8 mouse cellular contexts compared by ENCODE assay signal in the genomic region with DNA sequence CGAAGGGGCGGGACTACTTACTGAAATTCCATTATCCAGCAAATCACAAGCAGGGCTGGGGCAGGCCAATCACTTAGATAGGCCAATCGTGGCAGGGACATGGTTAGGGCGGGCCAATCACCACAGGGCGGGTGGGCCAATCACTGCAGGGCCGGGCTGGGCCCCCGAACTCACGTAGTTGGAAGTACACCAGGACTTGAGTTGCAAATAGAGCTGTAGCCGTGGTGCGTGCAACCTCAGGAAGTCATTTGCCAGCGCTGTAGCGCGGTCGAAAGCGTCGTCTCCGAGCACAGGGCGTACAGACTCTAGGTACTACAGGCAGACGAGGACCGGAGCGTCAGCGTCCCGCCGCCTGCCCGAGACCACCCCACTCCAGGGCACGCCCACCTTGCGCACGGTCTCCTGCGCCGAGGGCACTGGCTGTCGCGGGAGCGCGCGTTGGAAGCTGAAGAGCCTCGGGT. TPM values are rescaled to one million over a fixed set of nuclear protein-coding genes. Genes with fewer than 3 reads are reported as not detected.
DNase-seq lines count a peak whose midpoint lies in the region; ATAC-seq and TF ChIP-seq lines count a peak whose summit lies in the region.

No protein-coding gene starts in this region.

- H3K27me3 ChIP-seq in heart, embryonic 11.5 days (ENCODE audit: control insufficient read depth, insufficient read depth, low read length): no peaks in the 10 kb centered on the region
- H3K27me3 ChIP-seq in kidney, embryonic 15.5 days: no peaks in the 10 kb centered on the region
- H3K27me3 ChIP-seq in liver, embryonic 12.5 days (replicated peaks): 0 out of 2 replicates have a peak, but pooled peaks cover 10% of the 10 kb centered on the region
- no peaks in the 10 kb centered on the region for H3K27me3 ChIP-seq in stomach, embryonic 14.5 days (ENCODE audit: control insufficient read depth, insufficient read depth, low read length)

- peak overlapping the region; percentile 71 for H3K9ac ChIP-seq in heart, embryonic 11.5 days (ENCODE audit: low read depth, low read length)
- peak overlapping the region; percentile 58 for H3K9ac ChIP-seq in kidney, embryonic 15.5 days
- H3K9ac ChIP-seq in liver, embryonic 12.5 days: peak overlapping the region; percentile 47
- peak overlapping the region; percentile 33; the same call in 1 of the 2 replicates for H3K9ac ChIP-seq in stomach, embryonic 14.5 days (replicated peaks; ENCODE audit: low read depth, low read length)

- TF ChIP-seq CTCF in embryonic fibroblast, embryonic 13.5 days (IDR thresholded peaks at IDR 0.05; ENCODE audit: borderline replicate concordance, insufficient read depth, low read length): no peak

- under 1% methylated on average over 36 of the region's 36 CpGs for WGBS in heart, embryonic 11.5 days (ENCODE audit: insufficient replicate concordance)
- under 1% methylated on average over 36 of the region's 36 CpGs for WGBS in kidney, embryonic 15.5 days
- under 1% methylated on average over 36 of the region's 36 CpGs for WGBS in liver, embryonic 12.5 days (ENCODE audit: insufficient replicate concordance)
- whole genome bisulfite sequencing in stomach, embryonic 14.5 days: under 1% methylated on average over 36 of the region's 36 CpGs

- no peaks in the 10 kb centered on the region for H3K9me3 ChIP-seq in heart, embryonic 11.5 days (replicated peaks; ENCODE audit: control insufficient read depth, low read length)
- H3K9me3 ChIP-seq in kidney, embryonic 15.5 days (replicated peaks): no peaks in the 10 kb centered on the region
- no peaks in the 10 kb centered on the region for H3K9me3 ChIP-seq in liver, embryonic 12.5 days (replicated peaks)
- H3K9me3 ChIP-seq in stomach, embryonic 14.5 days (ENCODE audit: control insufficient read depth, low read depth, low read length): no peaks in the 10 kb centered on the region

- peak overlapping the region; percentile 13 for H3K4me3 ChIP-seq in embryonic fibroblast, embryonic 13.5 days (ENCODE audit: insufficient read depth, low read length)
- peak overlapping the region; percentile 59 for H3K4me3 ChIP-seq in heart, embryonic 11.5 days (ENCODE audit: low read depth, low read length)
- peak overlapping the region; percentile 67 for H3K4me3 ChIP-seq in kidney, embryonic 15.5 days (replicated peaks)
- peak overlapping the region; percentile 55 for H3K4me3 ChIP-seq in liver, embryonic 12.5 days
- peak overlapping the region; percentile 45 for H3K4me3 ChIP-seq in stomach, embryonic 14.5 days (ENCODE audit: low read depth, low read length)

- peak; percentile 65 for TF ChIP-seq POLR2A in embryonic fibroblast, embryonic 13.5 days (IDR thresholded peaks at IDR 0.05; ENCODE audit: low read depth, low read length)

- H3K36me3 ChIP-seq in heart, embryonic 11.5 days (ENCODE audit: control insufficient read depth, insufficient read depth, low read length): no peaks in the 10 kb centered on the region; the same call in 1 of the 2 replicates
- peaks cover 11% of the 10 kb centered on the region for H3K36me3 ChIP-seq in kidney, embryonic 15.5 days
- H3K36me3 ChIP-seq in liver, embryonic 12.5 days: peaks cover 2% of the 10 kb centered on the region; the same call in 1 of the 2 replicates
- peaks cover 7% of the 10 kb centered on the region for H3K36me3 ChIP-seq in stomach, embryonic 14.5 days (ENCODE audit: control insufficient read depth, insufficient read depth, low read length)

- H3K4me1 ChIP-seq in embryonic fibroblast, embryonic 13.5 days (ENCODE audit: control insufficient read depth, insufficient read depth, low read length): peaks cover 6% of the 10 kb centered on the region
- peaks cover 9% of the 10 kb centered on the region; the same call in 1 of the 2 replicates for H3K4me1 ChIP-seq in heart, embryonic 11.5 days (ENCODE audit: control insufficient read depth, insufficient read depth, low read length)
- H3K4me1 ChIP-seq in kidney, embryonic 15.5 days: peaks cover 36% of the 10 kb centered on the region
- peaks cover 57% of the 10 kb centered on the region for H3K4me1 ChIP-seq in liver, embryonic 12.5 days
- peaks cover 11% of the 10 kb centered on the region for H3K4me1 ChIP-seq in stomach, embryonic 14.5 days (ENCODE audit: control insufficient read depth, insufficient read depth, low read length)

- peak; percentile 93 for ATAC-seq in heart, embryonic 11.5 days (replicated peaks; ENCODE audit: insufficient number of reproducible peaks, low FRiP score, low TSS enrichment)
- peak; percentile 97 for ATAC-seq in kidney, embryonic 15.5 days (replicated peaks; ENCODE audit: low FRiP score)
- ATAC-seq in liver, embryonic 12.5 days: peak; percentile 87
- peak; percentile 94 for ATAC-seq in stomach, embryonic 14.5 days (ENCODE audit: insufficient number of reproducible peaks, insufficient read depth, low FRiP score, low read depth)

- H3K4me2 ChIP-seq in heart, embryonic 11.5 days: peak overlapping the region; percentile 65
- peak overlapping the region; percentile 84 for H3K4me2 ChIP-seq in kidney, embryonic 15.5 days
- H3K4me2 ChIP-seq in liver, embryonic 12.5 days: peak overlapping the region; percentile 82
- peak overlapping the region; percentile 76 for H3K4me2 ChIP-seq in stomach, embryonic 14.5 days (replicated peaks; ENCODE audit: low read depth, low read length)

- no peak overlapping the region for H3K27ac ChIP-seq in embryonic fibroblast, embryonic 13.5 days (ENCODE audit: insufficient read depth, low read length)
- peak overlapping the region; percentile 79; the same call in 1 of the 2 replicates for H3K27ac ChIP-seq in heart, embryonic 11.5 days (ENCODE audit: low read depth, low read length)
- H3K27ac ChIP-seq in kidney, embryonic 15.5 days: peak overlapping the region; percentile 95
- peak overlapping the region; percentile 63; the same call in 1 of the 2 replicates for H3K27ac ChIP-seq in liver, embryonic 12.5 days
- H3K27ac ChIP-seq in stomach, embryonic 14.5 days (ENCODE audit: low read length): peak overlapping the region; percentile 77; the same call in 1 of the 2 replicates

- DNase-seq in CD4-positive helper T cell, adult 2 months (ENCODE audit: low read depth, low spot score): peak; percentile 86
- peak; percentile 97 for DNase-seq in brain, adult 2 months (ENCODE audit: low read depth, low spot score)
- DNase-seq in natural killer cell, adult 2 months (ENCODE audit: low spot score in 2 of 2): peak; percentile 59 to 74

RNA-seq across cellular contexts. Expression of gene Cpt1c, which starts 4.4 kb away (rescaled TPM):
- polyA plus RNA-seq in embryonic fibroblast, embryonic 13.5 days (2011; ENCODE audit: insufficient read length, low read depth, missing spikeins): 68.9 and 82.5 TPM in 2 replicates
- 10.0 and 10.5 TPM in 2 replicates for polyA plus RNA-seq in heart, embryonic 11.5 days (2014; fragmentation: Nextera tagmentation; extraction: Ambion mirVana)
- polyA plus RNA-seq in kidney, embryonic 15.5 days (2015; fragmentation: Nextera tagmentation; extraction: Ambion mirVana): 19.2 and 25.1 TPM in 2 replicates
- 4.0 and 4.3 TPM in 2 replicates for polyA plus RNA-seq in liver, embryonic 12.5 days (2016; fragmentation: Nextera tagmentation; extraction: Ambion mirVana)
- polyA plus RNA-seq in stomach, embryonic 14.5 days (2014; fragmentation: Nextera tagmentation; extraction: Ambion mirVana): 24.7 and 25.0 TPM in 2 replicates

RNA-seq across cellular contexts. Expression of gene Prmt1, which starts 16.1 kb away (rescaled TPM):
- 403 and 439 TPM in 2 replicates for polyA plus RNA-seq in embryonic fibroblast, embryonic 13.5 days (2011; ENCODE audit: insufficient read length, low read depth, missing spikeins)
- 179 and 194 TPM in 2 replicates for polyA plus RNA-seq in heart, embryonic 11.5 days (2014; fragmentation: Nextera tagmentation; extraction: Ambion mirVana)
- 704 and 710 TPM in 2 replicates for polyA plus RNA-seq in kidney, embryonic 15.5 days (2015; fragmentation: Nextera tagmentation; extraction: Ambion mirVana)
- 248 and 262 TPM in 2 replicates for polyA plus RNA-seq in liver, embryonic 12.5 days (2016; fragmentation: Nextera tagmentation; extraction: Ambion mirVana)
- 165 and 186 TPM in 2 replicates for polyA plus RNA-seq in stomach, embryonic 14.5 days (2014; fragmentation: Nextera tagmentation; extraction: Ambion mirVana)

RNA-seq across cellular contexts. Expression of gene Irf3, which starts 27.2 kb away (rescaled TPM):
- 62.2 and 75.1 TPM in 2 replicates for polyA plus RNA-seq in embryonic fibroblast, embryonic 13.5 days (2011; ENCODE audit: insufficient read length, low read depth, missing spikeins)
- polyA plus RNA-seq in heart, embryonic 11.5 days (2014; fragmentation: Nextera tagmentation; extraction: Ambion mirVana): 57.3 and 61.4 TPM in 2 replicates
- 86.4 and 90.4 TPM in 2 replicates for polyA plus RNA-seq in kidney, embryonic 15.5 days (2015; fragmentation: Nextera tagmentation; extraction: Ambion mirVana)
- polyA plus RNA-seq in liver, embryonic 12.5 days (2016; fragmentation: Nextera tagmentation; extraction: Ambion mirVana): 50.4 and 55.9 TPM in 2 replicates
- polyA plus RNA-seq in stomach, embryonic 14.5 days (2014; fragmentation: Nextera tagmentation; extraction: Ambion mirVana): 89.2 and 96.0 TPM in 2 replicates

RNA-seq across cellular contexts. Expression of gene Tsks, which starts 27.3 kb away (rescaled TPM):
- not detected in 2 replicates for polyA plus RNA-seq in embryonic fibroblast, embryonic 13.5 days (2011; ENCODE audit: insufficient read length, low read depth, missing spikeins)
- polyA plus RNA-seq in heart, embryonic 11.5 days (2014; fragmentation: Nextera tagmentation; extraction: Ambion mirVana): not detected in 2 replicates
- polyA plus RNA-seq in kidney, embryonic 15.5 days (2015; fragmentation: Nextera tagmentation; extraction: Ambion mirVana): 0.14 TPM in 2 replicates
- polyA plus RNA-seq in liver, embryonic 12.5 days (2016; fragmentation: Nextera tagmentation; extraction: Ambion mirVana): 0.33 TPM in 1 of 2 replicates, not detected in the other
- polyA plus RNA-seq in stomach, embryonic 14.5 days (2014; fragmentation: Nextera tagmentation; extraction: Ambion mirVana): 0.17 TPM in 2 replicates

RNA-seq across cellular contexts. Expression of gene Bcl2l12, which starts 28.3 kb away (rescaled TPM):
- polyA plus RNA-seq in embryonic fibroblast, embryonic 13.5 days (2011; ENCODE audit: insufficient read length, low read depth, missing spikeins): 31.8 and 37.1 TPM in 2 replicates
- 41.0 and 43.2 TPM in 2 replicates for polyA plus RNA-seq in heart, embryonic 11.5 days (2014; fragmentation: Nextera tagmentation; extraction: Ambion mirVana)
- 60.7 and 66.5 TPM in 2 replicates for polyA plus RNA-seq in kidney, embryonic 15.5 days (2015; fragmentation: Nextera tagmentation; extraction: Ambion mirVana)
- 23.6 and 25.4 TPM in 2 replicates for polyA plus RNA-seq in liver, embryonic 12.5 days (2016; fragmentation: Nextera tagmentation; extraction: Ambion mirVana)
- polyA plus RNA-seq in stomach, embryonic 14.5 days (2014; fragmentation: Nextera tagmentation; extraction: Ambion mirVana): 60.6 and 62.9 TPM in 2 replicates

Comparison
In these comparisons a context has a peak if more than half of its experiments do, and no peak if none do; other contexts are left out.
1. H3K4me3 ChIP-seq: peak in every context shown above with its lines; median percentile 67 in kidney, embryonic 15.5 days; 59 in heart, embryonic 11.5 days; 55 in liver, embryonic 12.5 days; 45 in stomach, embryonic 14.5 days; 13 in embryonic fibroblast, embryonic 13.5 days.